1 mouse cellular context compared by ENCODE assay signal in the genomic region with DNA sequence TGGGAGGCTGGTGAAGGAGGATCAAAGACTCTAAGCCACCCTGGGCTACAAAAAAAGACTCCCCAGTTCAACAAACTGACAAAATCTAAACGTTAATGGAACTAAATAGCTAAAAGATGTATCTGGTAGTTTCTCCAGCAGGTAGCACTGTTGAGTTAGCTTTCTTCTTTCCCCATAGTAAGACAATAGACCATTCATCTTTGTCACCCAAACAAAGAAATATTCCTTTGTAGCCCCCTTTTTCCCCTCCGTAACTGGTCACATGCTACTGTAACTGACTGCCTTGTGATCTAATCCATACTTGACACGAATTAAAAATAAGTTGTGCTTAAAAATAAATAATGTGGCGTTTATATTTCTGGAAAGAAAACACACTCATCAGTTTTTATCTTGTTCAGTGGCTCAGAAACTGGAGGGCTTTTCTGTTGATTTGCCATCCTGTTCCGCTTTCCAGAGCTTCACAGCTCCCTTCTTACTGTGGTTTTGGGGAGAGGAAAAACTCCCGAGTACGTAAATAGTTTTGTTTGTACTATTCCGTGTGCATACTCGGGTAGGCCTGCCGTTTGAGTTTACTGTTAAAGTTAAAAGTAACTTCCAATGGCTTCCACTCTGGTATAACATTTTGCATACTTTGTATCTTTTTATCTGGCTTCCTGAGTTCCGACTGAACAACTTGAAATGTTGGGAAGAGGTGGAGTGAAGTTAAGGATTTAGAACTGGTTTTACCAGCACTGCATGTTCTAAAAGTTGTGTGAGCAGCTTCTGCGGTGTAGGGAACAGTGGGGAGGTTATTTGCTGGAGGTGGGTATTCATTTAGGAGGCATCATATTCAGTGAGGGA.
A peak's percentile ranks its signal among the peaks of the same experiment; 100 is the strongest.
TF ChIP-seq lines count a peak whose summit lies in the region.

No protein-coding gene starts in this region.

TF ChIP-seq in CH12.LX, 34 proteins besides CTCF, POLR2A, EP300 and RAD21 (continued from another document):
- no peak for TF ChIP-seq GABPA (IDR thresholded peaks at IDR 0.05; ENCODE audit: insufficient replicate concordance, low read depth, low read length)
- peak; percentile 76 for TF ChIP-seq SMC3 (IDR thresholded peaks at IDR 0.05; ENCODE audit: low read depth, low read length)
- no peak for TF ChIP-seq MEF2A (IDR thresholded peaks at IDR 0.05; ENCODE audit: borderline replicate concordance, low read depth, low read length)
- TF ChIP-seq BHLHE40 (IDR thresholded peaks at IDR 0.05; ENCODE audit: low read depth, low read length), result no peak
- 0 out of 2 replicates have a peak, but pooled peaks have one; percentile 41 for TF ChIP-seq MAFK (IDR thresholded peaks at IDR 0.05; ENCODE audit: insufficient replicate concordance, low read length)
- TF ChIP-seq PAX5 (IDR thresholded peaks at IDR 0.05; ENCODE audit: low read length), result no peak
- no peak for TF ChIP-seq HCFC1 (IDR thresholded peaks at IDR 0.05; ENCODE audit: low read depth, low read length)
